Mouse (Mus musculus) MEL (cell line): ENCODE data around the gene Ctrc.

Experiments used
- CTCF ChIP-seq, 3 experiments: IDR thresholded peaks in 2 of 3; conservative IDR thresholded peaks in 1 of 3; 2 replicates each; pipeline ENCODE4 v1.5.1; 2011 to 2012; ENCODE audit warnings: low read length in 3 of 3, low read depth in 2 of 3, mild to moderate bottlenecking in 2 of 3, improper control_type of control experiment in 1 of 3, inconsistent platforms in 1 of 3, mixed read lengths in 1 of 3, moderate library complexity in 1 of 3; ENCODE audit not compliant: control insufficient read depth in 1 of 3, insufficient read depth in 1 of 3, poor library complexity in 1 of 3, severe bottlenecking in 1 of 3
- MAZ ChIP-seq: IDR thresholded peaks from 2 replicates; pipeline ENCODE4 v1.6.1; 2012; ENCODE audit warnings: low read depth, mild to moderate bottlenecking, inconsistent platforms, low read length, improper control_type of control experiment

GRCm38 (mm10) chr4:141858501-141858900, 12.3 kb upstream of the Ctrc start:
- TF ChIP-seq MAZ (no peak), CTCF (IDR thresholded peaks at IDR 0.05 in 2 of 3, conservative IDR thresholded peaks at IDR 0.05 in 1 of 3; ENCODE audit: control insufficient read depth in 1 of 3, insufficient read depth in 1 of 3, low read depth in 2 of 3, low read length in 3 of 3, poor library complexity in 1 of 3, severe bottlenecking in 1 of 3) (no peak)
